Mouse (Mus musculus) G1E (cell line): ENCODE data around the gene Ccl28.

Experiments
- CTCF ChIP-seq: IDR thresholded peaks from 2 replicates; pipeline ENCODE4 v1.5.1; 2012; ENCODE audit warnings: low read depth, low read length, inconsistent platforms, mixed read lengths
- GATA1 ChIP-seq: IDR thresholded peaks from 2 replicates; pipeline ENCODE4 v1.6.1; 2012; ENCODE audit warnings: borderline replicate concordance, low read length, inconsistent platforms, mixed read lengths
- TAL1 ChIP-seq: conservative IDR thresholded peaks from 2 replicates; pipeline ENCODE4 v1.6.1; 2012; ENCODE audit warnings: low read depth, low read length, inconsistent platforms, mixed read lengths

DNA sequence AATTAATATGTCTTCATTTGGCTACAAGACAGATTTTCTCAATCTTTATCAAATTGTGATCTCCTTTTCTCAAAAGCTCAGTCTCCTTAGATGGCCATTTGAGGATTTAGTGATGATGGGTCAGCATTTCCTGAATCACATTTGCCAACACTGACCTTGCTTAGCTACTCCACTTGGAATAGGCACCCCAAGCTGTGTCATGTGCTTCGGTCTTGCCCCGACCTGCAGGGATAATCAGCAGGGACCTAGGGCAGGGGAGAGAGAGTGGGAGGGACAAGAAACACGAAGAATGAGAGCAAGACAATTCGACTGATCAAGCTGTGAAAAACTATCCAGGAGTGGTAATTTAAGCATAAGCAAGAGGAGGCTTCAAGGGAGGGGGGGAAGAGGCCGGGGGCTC, 21.1 kb downstream of the Ccl28 start:
- TF ChIP-seq CTCF (no peak), TAL1 (no peak), GATA1 (no peak)
